Mouse (Mus musculus) hindbrain, embryonic 14.5 days (tissue): Measurements from ENCODE around the gene Cfap73. TPM values are rescaled to one million over a fixed set of nuclear protein-coding genes. Genes with fewer than 3 reads are reported as not detected.
A peak's percentile ranks its signal among the peaks of the same experiment; 100 is the strongest.

Experiments
- ATAC-seq: fragments of 200-750 bp; cut with Nextera tagmentation; 2 replicates; pipeline ENCODE4 v1.8.0; 2017; ENCODE audit warnings: moderate number of reproducible peaks, mild to moderate bottlenecking, moderate TSS enrichment, moderate library complexity; ENCODE audit not compliant: low FRiP score
- DNase-seq: peaks from one replicate; pipeline ENCODE4 v3.0.0-alpha.2; 2015; ENCODE audit warnings: low spot score
- H3K27ac ChIP-seq: fragments of 300-500 bp; sonication (generic); 2 replicates; pipeline ENCODE4 v1.5.1; 2014; ENCODE audit warnings: mild to moderate bottlenecking, moderate library complexity
- H3K27me3 ChIP-seq: fragments of 300-500 bp; sonication (generic); 2 replicates; pipeline ENCODE4 v1.6.1; 2014; ENCODE audit warnings: mild to moderate bottlenecking, low read length, mixed read lengths; ENCODE audit not compliant: control insufficient read depth, insufficient read depth
- H3K36me3 ChIP-seq: fragments of 300-500 bp; sonication (generic); replicated peaks from 2 replicates; pipeline ENCODE4 v1.6.1; 2014; ENCODE audit not compliant: control insufficient read depth, insufficient read depth
- H3K4me1 ChIP-seq: fragments of 300-500 bp; sonication (generic); replicated peaks from 2 replicates; pipeline ENCODE4 v1.6.1; 2014; ENCODE audit warnings: antibody characterized with exemption, low read length, mixed read lengths; ENCODE audit not compliant: control insufficient read depth, insufficient read depth
- H3K4me2 ChIP-seq: fragments of 300-500 bp; sonication (generic); replicated peaks from 2 replicates; pipeline ENCODE4 v1.6.1; 2014; ENCODE audit warnings: mild to moderate bottlenecking, moderate library complexity
- H3K4me3 ChIP-seq: fragments of 300-500 bp; sonication (generic); replicated peaks from 2 replicates; pipeline ENCODE4 v1.5.1; 2014; ENCODE audit warnings: mild to moderate bottlenecking, low read length
- H3K9ac ChIP-seq: fragments of 300-500 bp; sonication (generic); 2 replicates; pipeline ENCODE4 v1.6.1; 2014
- H3K9me3 ChIP-seq: fragments of 300-500 bp; sonication (generic); 2 replicates; pipeline ENCODE4 v1.6.1; 2016; ENCODE audit warnings: low read length; ENCODE audit not compliant: control insufficient read depth
- WGBS: fragments of 180-500 bp; shearing (Covaris S2); extraction: QIAGEN DNeasy Blood & Tissue Kit; methylation state at CpG from one replicate; pipeline ENCODE4 v1.1.7; 2014; 5-methylcytosine and 5-hydroxymethylcytosine counted together
- polyA plus RNA-seq: library from polyadenylated mRNA; unstranded; fragments of >200 nt; fragmentation: Nextera tagmentation; extraction: Ambion mirVana; gene quantifications from 2 replicates; pipeline ENCODE4 v1.2.1, GENCODE M21; 2014

Cfap73 gene
- polyA plus RNA-seq, 1 experiment from 2014 or later = 1.1 TPM

GRCm38 (mm10) chr5:120670132-120670531 is 36.1 kb upstream of the Cfap73 start:
- 89% methylated on average over 7 of the region's 7 CpGs for WGBS
- H3K4me1 ChIP-seq = no peaks in the 10 kb centered on the region

DNA sequence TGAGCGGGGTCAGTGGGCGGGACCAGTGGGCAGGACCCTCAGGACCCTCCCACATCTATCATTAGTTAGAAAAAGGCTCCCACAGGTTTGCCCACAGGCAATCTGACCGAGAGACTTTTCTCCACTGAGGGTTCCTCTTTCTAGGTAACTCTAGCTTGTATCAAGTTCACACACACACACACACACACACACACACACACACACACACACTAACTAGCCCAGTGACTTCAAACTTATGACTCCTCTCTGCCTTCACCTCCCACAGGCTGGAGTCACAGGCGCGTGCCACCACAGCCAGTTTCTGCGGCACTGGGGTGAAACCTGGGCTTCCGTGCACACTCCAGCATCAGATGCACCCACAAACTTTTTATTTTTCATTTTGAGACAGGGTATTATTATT is 34.7 kb upstream of the Cfap73 start:
- Histone ChIP-seq H3K4me3 (no peak overlapping the region), H3K27ac (no peak overlapping the region), H3K36me3 (no peaks in the 10 kb centered on the region), H3K27me3 (no peaks in the 10 kb centered on the region), H3K9ac (no peak overlapping the region), H3K4me2 (no peak overlapping the region), H3K9me3 (no peaks in the 10 kb centered on the region), H3K4me1 (no peaks in the 10 kb centered on the region)
- no peak for ATAC-seq
- DNase-seq = no peak
- WGBS = 74% methylated on average over 7 of the region's 7 CpGs

More at GRCm38 (mm10) chr5:120670132-120670531, 36.1 kb upstream of the Cfap73 start:
- H3K27me3 ChIP-seq = no peaks in the 10 kb centered on the region
- H3K4me3 ChIP-seq = no peak overlapping the region
- no peak overlapping the region for H3K27ac ChIP-seq
- no peaks in the 10 kb centered on the region for H3K36me3 ChIP-seq
- no peak for DNase-seq
- H3K9me3 ChIP-seq = no peaks in the 10 kb centered on the region
- H3K9ac ChIP-seq = no peak overlapping the region
- H3K4me2 ChIP-seq = no peak overlapping the region
- no peak for ATAC-seq

GRCm38 (mm10) chr5:120664888-120665287 is 30.9 kb upstream of the Cfap73 start:
- no peak overlapping the region for H3K4me3 ChIP-seq
- WGBS = 64% methylated on average over 2 of the region's 2 CpGs
- no peaks in the 10 kb centered on the region for H3K9me3 ChIP-seq
- no peaks in the 10 kb centered on the region for H3K36me3 ChIP-seq
- ATAC-seq (no peak), DNase-seq (no peak)
- H3K4me1 ChIP-seq = 0 out of 2 replicates have a peak, but pooled peaks cover 3% of the 10 kb centered on the region
- no peak overlapping the region for H3K4me2 ChIP-seq
- no peaks in the 10 kb centered on the region for H3K27me3 ChIP-seq
- H3K9ac ChIP-seq = no peak overlapping the region
- H3K27ac ChIP-seq = no peak overlapping the region

- H3K27ac ChIP-seq = peak overlapping the region; percentile 70
- ATAC-seq (peak; percentile 69), DNase-seq (peak; percentile 42)
- H3K27me3 ChIP-seq = no peaks in the 10 kb centered on the region
- 23% methylated on average over 5 of the region's 5 CpGs for WGBS
- H3K9ac ChIP-seq = 0 out of 2 replicates have a peak overlapping the region, but pooled peaks have one; percentile 24
- no peaks in the 10 kb centered on the region for H3K36me3 ChIP-seq
- H3K4me2 ChIP-seq = no peak overlapping the region
- no peaks in the 10 kb centered on the region for H3K9me3 ChIP-seq
- 0 out of 2 replicates have a peak, but pooled peaks cover 3% of the 10 kb centered on the region for H3K4me1 ChIP-seq
- H3K4me3 ChIP-seq = no peak overlapping the region
Observed at GRCm38 (mm10) chr5:120660816-120661215, 26.8 kb upstream of the Cfap73 start.

DNA sequence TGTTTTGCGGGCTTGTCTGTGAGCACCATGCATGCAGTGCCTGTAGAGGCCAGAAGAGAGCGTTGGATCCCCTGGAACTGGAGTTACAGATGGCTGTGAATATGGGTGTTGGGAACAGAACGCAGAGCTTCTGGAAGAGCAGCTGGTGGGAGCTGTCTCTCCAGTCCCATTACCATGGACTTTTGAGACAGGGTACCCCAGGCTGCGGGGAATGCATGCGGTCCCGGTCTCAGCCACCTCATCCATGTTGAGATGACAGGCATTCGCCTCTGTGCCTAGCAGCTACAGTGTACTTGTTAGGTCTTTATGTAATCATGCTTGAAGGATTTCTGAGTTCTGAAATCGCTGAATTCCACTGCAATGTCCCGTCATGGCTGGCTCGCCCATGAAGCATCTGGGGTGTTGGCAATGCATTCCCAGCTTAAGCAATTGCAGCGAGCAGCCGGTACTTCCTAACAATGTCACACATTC is 22.3 kb upstream of the Cfap73 start:
- Histone ChIP-seq H3K4me1 (0 out of 2 replicates have a peak, but pooled peaks cover 3% of the 10 kb centered on the region), H3K9ac (no peak overlapping the region), H3K36me3 (no peaks in the 10 kb centered on the region), H3K9me3 (no peaks in the 10 kb centered on the region), H3K4me2 (no peak overlapping the region), H3K4me3 (no peak overlapping the region), H3K27ac (no peak overlapping the region), H3K27me3 (peaks cover under 1% of the 10 kb centered on the region; the same call in 1 of the 2 replicates)
- 88% methylated on average over 12 of the region's 12 CpGs for WGBS
- ATAC-seq (no peak), DNase-seq (no peak)

- H3K4me2 ChIP-seq = no peak overlapping the region
- no peak overlapping the region for H3K4me3 ChIP-seq
- no peak overlapping the region for H3K27ac ChIP-seq
- H3K36me3 ChIP-seq = no peaks in the 10 kb centered on the region
- no peak overlapping the region for H3K9ac ChIP-seq
- no peaks in the 10 kb centered on the region for H3K9me3 ChIP-seq
- 0 out of 2 replicates have a peak, but pooled peaks cover under 1% of the 10 kb centered on the region for H3K4me1 ChIP-seq
- ATAC-seq = no peak
- H3K27me3 ChIP-seq = peaks cover 25% of the 10 kb centered on the region
- DNase-seq = no peak
- 78% methylated on average over 2 of the region's 2 CpGs for WGBS
Observed at GRCm38 (mm10) chr5:120653873-120654272, 19.8 kb upstream of the Cfap73 start.

DNA sequence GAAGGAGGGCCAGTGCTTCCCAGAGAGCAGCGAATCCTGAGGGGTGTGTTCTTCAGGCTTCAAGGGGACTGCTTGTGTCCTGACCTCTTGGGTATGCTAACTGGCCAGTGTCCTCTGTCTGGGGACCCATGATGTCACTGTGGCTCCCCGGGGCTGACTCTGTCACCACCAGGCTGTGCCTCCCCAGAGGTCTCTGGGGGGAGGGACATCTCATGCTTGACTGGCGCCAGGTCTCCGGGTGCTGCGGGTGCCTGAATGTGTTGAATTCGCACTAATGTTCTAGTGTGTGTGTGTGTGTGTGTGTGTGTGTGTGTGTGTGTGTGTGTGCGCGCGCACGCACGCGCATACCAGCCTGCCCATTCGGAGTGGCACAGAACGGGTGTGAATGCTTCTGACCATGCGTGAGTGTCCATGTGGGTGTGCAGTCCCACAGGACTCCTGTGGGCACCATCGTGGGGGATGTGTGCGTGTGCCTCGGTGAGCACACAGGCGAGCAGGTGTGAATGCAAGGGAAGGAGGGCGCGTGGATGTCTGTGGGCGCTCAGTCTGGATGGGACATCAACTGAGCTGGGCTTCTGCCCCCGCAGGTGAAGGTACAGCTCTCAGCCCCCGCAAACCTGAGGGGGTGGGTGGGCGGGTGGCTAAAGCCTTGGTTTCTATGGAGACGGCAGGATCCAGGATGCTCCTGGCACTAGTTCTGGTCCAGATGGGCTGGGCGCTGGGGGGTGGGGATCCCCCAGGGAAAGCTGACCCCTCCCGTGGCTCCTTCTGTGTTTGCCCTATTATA is 19.1 kb upstream of the Cfap73 start:
- no peak for ATAC-seq
- H3K4me1 ChIP-seq = 0 out of 2 replicates have a peak, but pooled peaks cover 4% of the 10 kb centered on the region
- H3K27me3 ChIP-seq = peaks cover 32% of the 10 kb centered on the region
- H3K36me3 ChIP-seq = no peaks in the 10 kb centered on the region
- no peak overlapping the region for H3K27ac ChIP-seq
- H3K4me3 ChIP-seq = no peak overlapping the region
- no peak overlapping the region for H3K9ac ChIP-seq
- no peaks in the 10 kb centered on the region for H3K9me3 ChIP-seq
- H3K4me2 ChIP-seq = no peak overlapping the region
- no peak for DNase-seq
- WGBS = 79% methylated on average over 28 of the region's 28 CpGs

GRCm38 (mm10) chr5:120651230-120651629 is 17.2 kb upstream of the Cfap73 start:
- peaks cover 46% of the 10 kb centered on the region for H3K27me3 ChIP-seq
- WGBS = 86% methylated on average over 5 of the region's 5 CpGs
- no peak overlapping the region for H3K4me3 ChIP-seq
- DNase-seq = no peak
- H3K9me3 ChIP-seq = no peaks in the 10 kb centered on the region
- H3K4me2 ChIP-seq = no peak overlapping the region
- no peak overlapping the region for H3K9ac ChIP-seq
- H3K27ac ChIP-seq = no peak overlapping the region
- H3K4me1 ChIP-seq = 0 out of 2 replicates have a peak, but pooled peaks cover 4% of the 10 kb centered on the region
- no peaks in the 10 kb centered on the region for H3K36me3 ChIP-seq
- ATAC-seq = no peak

- 23% methylated on average over 13 of the region's 13 CpGs for WGBS
Observed at GRCm38 (mm10) chr5:120649938-120650337, 15.9 kb upstream of the Cfap73 start.

More at GRCm38 (mm10) chr5:120649938-120650337, 15.9 kb upstream of the Cfap73 start:
- peaks cover 46% of the 10 kb centered on the region for H3K27me3 ChIP-seq
- ATAC-seq (no peak), DNase-seq (no peak)
- H3K9ac ChIP-seq = no peak overlapping the region
- H3K4me2 ChIP-seq = no peak overlapping the region
- no peak overlapping the region for H3K4me3 ChIP-seq
- H3K27ac ChIP-seq = no peak overlapping the region
- 0 out of 2 replicates have a peak, but pooled peaks cover 4% of the 10 kb centered on the region for H3K4me1 ChIP-seq
- H3K36me3 ChIP-seq = no peaks in the 10 kb centered on the region
- H3K9me3 ChIP-seq = no peaks in the 10 kb centered on the region
